Mouse (Mus musculus): ENCODE measurements around the gene Gm20388.

The Gm20388 gene

GRCm38 (mm10) chr8:120072827-120073226 lies 162.2 kb downstream of the Gm20388 start:
- DNase-seq (ENCODE audit: extremely low read depth, insufficient read length, low spot score): no peak

GRCm38 (mm10) chr8:120074516-120074915 lies 163.9 kb downstream of the Gm20388 start:
- DNase-seq (ENCODE audit: extremely low read depth, insufficient read length, low spot score): no peak

- DNase-seq (ENCODE audit: extremely low read depth, insufficient read length, low spot score): no peak
These were observed 164.7 kb downstream of the Gm20388 start for GRCm38 (mm10) chr8:120075347-120075746.

GRCm38 (mm10) chr8:120078080-120078479 lies 167.4 kb downstream of the Gm20388 start:
- DNase-seq (ENCODE audit: extremely low read depth, insufficient read length, low spot score): no peak

- DNase-seq (ENCODE audit: extremely low read depth, insufficient read length, low spot score): no peak
These were observed 168.7 kb downstream of the Gm20388 start for GRCm38 (mm10) chr8:120079361-120079760.

GRCm38 (mm10) chr8:120083261-120083660 lies 172.6 kb downstream of the Gm20388 start:
- no peak for DNase-seq (ENCODE audit: extremely low read depth, insufficient read length, low spot score)

- no peak for DNase-seq (ENCODE audit: extremely low read depth, insufficient read length, low spot score)
These were observed 174.1 kb downstream of the Gm20388 start for GRCm38 (mm10) chr8:120084783-120085182.

GRCm38 (mm10) chr8:120089511-120089910 lies 178.9 kb downstream of the Gm20388 start:
- DNase-seq (ENCODE audit: extremely low read depth, insufficient read length, low spot score): no peak

- no peak for DNase-seq (ENCODE audit: extremely low read depth, insufficient read length, low spot score)
These were observed 180.4 kb downstream of the Gm20388 start for GRCm38 (mm10) chr8:120091032-120091431.

- no peak for DNase-seq (ENCODE audit: extremely low read depth, insufficient read length, low spot score)
These were observed 182.5 kb downstream of the Gm20388 start for GRCm38 (mm10) chr8:120093103-120093502.

- DNase-seq (ENCODE audit: extremely low read depth, insufficient read length, low spot score): no peak
These were observed 184.2 kb downstream of the Gm20388 start for GRCm38 (mm10) chr8:120094801-120095200.

- peak; percentile 65 for DNase-seq (ENCODE audit: extremely low read depth, insufficient read length, low spot score)
These were observed 185.8 kb downstream of the Gm20388 start for GRCm38 (mm10) chr8:120096486-120096885.

GRCm38 (mm10) chr8:120100388-120101067 lies 189.9 kb downstream of the Gm20388 start:
- DNase-seq (ENCODE audit: extremely low read depth, insufficient read length, low spot score): no peak

GRCm38 (mm10) chr8:120101068-120101972 lies 190.7 kb downstream of the Gm20388 start, which contains the start of gene Zdhhc7:
Gene Zdhhc7 (minus strand): TSS chr8:120101482.
- DNase-seq (ENCODE audit: extremely low read depth, insufficient read length, low spot score): peak; percentile 85

- no peak for DNase-seq (ENCODE audit: extremely low read depth, insufficient read length, low spot score)
These were observed 193.3 kb downstream of the Gm20388 start for GRCm38 (mm10) chr8:120103916-120104315.

- DNase-seq (ENCODE audit: extremely low read depth, insufficient read length, low spot score): no peak
These were observed 194.2 kb downstream of the Gm20388 start for GRCm38 (mm10) chr8:120104721-120105272.

- DNase-seq (ENCODE audit: extremely low read depth, insufficient read length, low spot score): no peak
These were observed 198.5 kb downstream of the Gm20388 start for GRCm38 (mm10) chr8:120109149-120109548.

- DNase-seq (ENCODE audit: extremely low read depth, insufficient read length, low spot score): no peak
These were observed 200.3 kb downstream of the Gm20388 start for GRCm38 (mm10) chr8:120110966-120111365.

- DNase-seq (ENCODE audit: extremely low read depth, insufficient read length, low spot score): no peak
These were observed 200.7 kb downstream of the Gm20388 start for GRCm38 (mm10) chr8:120111382-120111781.

- no peak for DNase-seq (ENCODE audit: extremely low read depth, insufficient read length, low spot score)
These were observed 201.9 kb downstream of the Gm20388 start for GRCm38 (mm10) chr8:120112535-120112934.

GRCm38 (mm10) chr8:120113306-120113705 lies 202.7 kb downstream of the Gm20388 start:
- no peak for DNase-seq (ENCODE audit: extremely low read depth, insufficient read length, low spot score)

All from 3134 (cell line).